In genomic region chrX:59166763-59167162, GRCm38 (mm10) we compare ENCODE assay signal across 32 mouse cellular contexts.
"Had no signal": no experiment of that assay in that cellular context is flagged by ENCODE, and none has a peak within 500 bp of the region (broad histone marks: within the 10 kb centered on the region; RNA-seq: fewer than 3 reads in every experiment).

No protein-coding gene starts in this region.

- H3K4me1 ChIP-seq: limb, embryonic 10.5 days; limb, embryonic 12.5 days; limb, embryonic 13.5 days; limb, embryonic 15.5 days; liver, embryonic 12.5 days; liver, embryonic 13.5 days; liver, embryonic 15.5 days; lung, embryonic 15.5 days; megakaryocyte, embryonic 14.5 days; midbrain, embryonic 10.5 days; midbrain, embryonic 12.5 days; midbrain, embryonic 13.5 days; midbrain, embryonic 15.5 days; neural tube, embryonic 12.5 days had no signal

- H3K9ac ChIP-seq: limb, embryonic 12.5 days; limb, embryonic 13.5 days; limb, embryonic 15.5 days; liver, embryonic 12.5 days; liver, embryonic 13.5 days; liver, embryonic 14.5 days; liver, embryonic 15.5 days; liver, postnatal 0 days; lung, embryonic 14.5 days; lung, embryonic 15.5 days; midbrain, embryonic 12.5 days; midbrain, embryonic 13.5 days; midbrain, embryonic 15.5 days; neural tube, embryonic 12.5 days had no signal

- H3K27ac ChIP-seq: limb, embryonic 10.5 days; limb, embryonic 12.5 days; limb, embryonic 13.5 days; limb, embryonic 15.5 days; liver, embryonic 12.5 days; liver, embryonic 13.5 days; liver, embryonic 14.5 days; liver, embryonic 15.5 days; lung, embryonic 15.5 days; macrophage; midbrain, embryonic 10.5 days; midbrain, embryonic 12.5 days; midbrain, embryonic 13.5 days; midbrain, embryonic 15.5 days; neural tube, embryonic 12.5 days had no signal

- H3K4me2 ChIP-seq: limb, embryonic 12.5 days; limb, embryonic 13.5 days; limb, embryonic 15.5 days; liver, embryonic 11.5 days; liver, embryonic 12.5 days; liver, embryonic 13.5 days; liver, embryonic 15.5 days; lung, embryonic 14.5 days; lung, embryonic 15.5 days; midbrain, embryonic 11.5 days; midbrain, embryonic 12.5 days; midbrain, embryonic 13.5 days; midbrain, embryonic 15.5 days; neural tube, embryonic 12.5 days had no signal

- H3K9me3 ChIP-seq: limb, embryonic 10.5 days; limb, embryonic 12.5 days; limb, embryonic 13.5 days; limb, embryonic 15.5 days; liver, embryonic 12.5 days; liver, embryonic 13.5 days; liver, embryonic 15.5 days; lung, embryonic 15.5 days; megakaryocyte, embryonic 14.5 days; midbrain, embryonic 10.5 days; midbrain, embryonic 12.5 days; midbrain, embryonic 13.5 days; midbrain, embryonic 15.5 days; neural tube, embryonic 12.5 days had no signal

- H3K36me3 ChIP-seq: limb, embryonic 10.5 days; limb, embryonic 12.5 days; limb, embryonic 13.5 days; limb, embryonic 15.5 days; liver, embryonic 12.5 days; liver, embryonic 13.5 days; liver, embryonic 15.5 days; lung, embryonic 15.5 days; midbrain, embryonic 10.5 days; midbrain, embryonic 12.5 days; midbrain, embryonic 13.5 days; midbrain, embryonic 15.5 days; neural tube, embryonic 12.5 days had no signal

- H3K27me3 ChIP-seq: limb, embryonic 12.5 days; limb, embryonic 13.5 days; limb, embryonic 15.5 days; liver, embryonic 12.5 days; liver, embryonic 13.5 days; liver, embryonic 15.5 days; lung, embryonic 15.5 days; midbrain, embryonic 12.5 days; midbrain, embryonic 13.5 days; midbrain, embryonic 15.5 days; neural tube, embryonic 12.5 days had no signal

- ATAC-seq: liver, embryonic 12.5 days; liver, postnatal 0 days; lung, postnatal 0 days; midbrain, embryonic 13.5 days; midbrain, embryonic 15.5 days; midbrain, embryonic 16.5 days had no signal

- H3K4me3 ChIP-seq: limb, embryonic 10.5 days; limb, embryonic 12.5 days; limb, embryonic 13.5 days; limb, embryonic 15.5 days; liver, embryonic 12.5 days; liver, embryonic 13.5 days; liver, embryonic 15.5 days; lung, embryonic 15.5 days; megakaryocyte, embryonic 14.5 days; midbrain, embryonic 10.5 days; midbrain, embryonic 12.5 days; midbrain, embryonic 13.5 days; midbrain, embryonic 15.5 days; myocyte; neural tube, embryonic 12.5 days had no signal

- DNase-seq: left cerebral cortex, postnatal 4 days; liver; liver, embryonic 13.5 days; liver, postnatal 0 days; lung, adult 18-20 months; lung, adult 2 months; lung, embryonic 14.5 days; lung, postnatal 10 days; lung, postnatal 14 days; lung, postnatal 36 days; lung, postnatal 4 days; midbrain, embryonic 14.5 days had no signal
